Mouse (Mus musculus) testis, postnatal 14 days (tissue): Measurements from ENCODE around the gene Dzip1.

Source experiments
- DNase-seq: peaks from one replicate; pipeline ENCODE4 v3.0.0; 2021; ENCODE audit warnings: low spot score

The Dzip1 gene

DNA sequence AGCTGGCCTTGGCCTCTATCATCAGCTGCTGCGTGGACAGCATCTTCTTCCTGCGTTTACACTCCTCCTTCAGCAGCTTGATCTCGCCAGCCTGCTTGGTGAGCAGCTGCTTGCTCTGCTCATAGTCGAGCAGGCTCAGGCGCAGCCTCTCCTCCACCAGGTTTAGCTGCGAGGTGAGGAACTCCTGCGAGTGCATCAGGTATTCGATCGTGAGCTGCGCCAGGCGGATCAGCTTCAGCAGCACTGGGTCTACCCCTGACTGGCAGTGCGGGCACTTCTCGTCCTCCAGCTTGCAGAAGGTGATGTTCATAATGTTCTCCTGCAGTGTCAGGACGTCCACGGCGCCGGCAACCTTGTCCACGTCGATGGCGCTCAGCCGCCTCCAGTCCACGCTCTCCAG lies 3.0 kb downstream of the Dzip1 start:
- no peak for DNase-seq

DNA sequence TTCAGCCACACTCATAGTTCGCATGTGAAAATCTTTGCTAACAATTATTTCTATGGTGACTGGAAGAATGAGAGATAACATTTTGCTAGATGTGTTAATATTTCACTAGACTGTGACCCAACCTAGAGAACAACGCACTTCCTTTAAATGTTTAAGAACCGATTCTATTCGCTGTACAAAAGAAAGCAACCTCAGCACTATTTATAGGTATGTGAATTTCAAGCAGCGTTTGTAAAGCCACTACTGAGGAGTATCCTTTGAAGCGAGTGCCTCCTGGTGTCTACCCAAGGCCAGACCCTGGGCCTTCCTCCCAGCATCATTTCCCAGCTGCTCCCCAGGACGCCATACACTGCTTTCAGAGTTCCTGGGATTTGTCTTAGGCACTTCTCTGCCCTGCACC lies 4.6 kb downstream of the Dzip1 start:
- no peak for DNase-seq

DNA sequence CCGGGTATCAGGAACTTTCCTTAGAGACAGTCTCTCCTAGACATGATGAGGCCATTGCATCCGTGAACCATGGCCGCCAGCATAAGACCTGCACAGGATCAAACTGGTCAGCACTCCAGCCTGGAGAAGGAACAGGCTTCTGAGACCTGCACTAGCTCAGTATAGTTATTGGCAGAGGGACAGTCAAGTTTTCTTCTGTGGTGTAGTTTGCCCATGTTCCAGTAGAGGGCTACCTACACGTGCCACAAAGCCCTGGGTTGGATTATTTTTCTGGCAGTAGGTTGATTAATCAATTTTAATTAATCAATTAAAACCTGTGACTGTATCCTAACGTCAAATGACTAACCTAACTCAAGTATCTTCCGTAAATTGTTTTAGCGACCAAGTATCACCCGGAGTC lies 6.2 kb downstream of the Dzip1 start:
- DNase-seq = no peak

DNA sequence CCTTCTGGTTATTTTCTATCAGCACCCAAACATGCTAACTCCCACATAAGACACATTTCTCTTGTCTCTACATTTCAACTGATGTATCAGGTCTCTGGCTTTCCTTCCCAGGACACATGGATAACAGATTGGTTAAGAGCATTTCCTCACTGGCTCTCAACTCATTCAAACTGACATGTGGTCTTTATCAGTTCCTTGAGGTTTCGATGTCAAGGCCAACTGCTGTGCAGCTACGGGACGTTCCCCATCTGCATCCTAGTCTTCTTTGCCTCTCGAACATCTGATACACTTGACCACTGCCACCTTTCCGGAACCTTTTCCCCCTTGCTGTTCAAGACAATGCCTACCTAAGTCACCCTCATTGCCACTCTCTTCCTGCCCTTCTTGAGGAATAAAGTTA lies 11.6 kb downstream of the Dzip1 start:
- no peak for DNase-seq

DNA sequence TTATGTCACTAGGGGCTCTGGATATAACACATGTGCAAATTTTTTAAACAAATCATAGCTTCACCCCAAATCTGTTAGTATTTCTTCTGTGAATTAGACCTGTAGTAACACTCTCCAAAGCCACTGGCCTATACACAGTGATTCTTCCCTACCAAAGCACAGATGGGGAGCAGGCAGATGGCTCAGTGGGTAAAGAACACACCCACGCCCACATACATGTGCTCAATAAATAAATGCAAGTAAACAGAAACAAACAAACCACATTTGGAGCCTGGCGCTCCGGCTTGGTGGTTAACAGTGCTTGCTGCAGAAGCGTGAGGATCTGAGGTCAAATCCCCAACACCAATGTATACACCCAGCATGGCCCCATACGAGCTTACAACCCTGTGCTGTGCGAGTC lies 13.7 kb downstream of the Dzip1 start:
- DNase-seq = no peak

DNA sequence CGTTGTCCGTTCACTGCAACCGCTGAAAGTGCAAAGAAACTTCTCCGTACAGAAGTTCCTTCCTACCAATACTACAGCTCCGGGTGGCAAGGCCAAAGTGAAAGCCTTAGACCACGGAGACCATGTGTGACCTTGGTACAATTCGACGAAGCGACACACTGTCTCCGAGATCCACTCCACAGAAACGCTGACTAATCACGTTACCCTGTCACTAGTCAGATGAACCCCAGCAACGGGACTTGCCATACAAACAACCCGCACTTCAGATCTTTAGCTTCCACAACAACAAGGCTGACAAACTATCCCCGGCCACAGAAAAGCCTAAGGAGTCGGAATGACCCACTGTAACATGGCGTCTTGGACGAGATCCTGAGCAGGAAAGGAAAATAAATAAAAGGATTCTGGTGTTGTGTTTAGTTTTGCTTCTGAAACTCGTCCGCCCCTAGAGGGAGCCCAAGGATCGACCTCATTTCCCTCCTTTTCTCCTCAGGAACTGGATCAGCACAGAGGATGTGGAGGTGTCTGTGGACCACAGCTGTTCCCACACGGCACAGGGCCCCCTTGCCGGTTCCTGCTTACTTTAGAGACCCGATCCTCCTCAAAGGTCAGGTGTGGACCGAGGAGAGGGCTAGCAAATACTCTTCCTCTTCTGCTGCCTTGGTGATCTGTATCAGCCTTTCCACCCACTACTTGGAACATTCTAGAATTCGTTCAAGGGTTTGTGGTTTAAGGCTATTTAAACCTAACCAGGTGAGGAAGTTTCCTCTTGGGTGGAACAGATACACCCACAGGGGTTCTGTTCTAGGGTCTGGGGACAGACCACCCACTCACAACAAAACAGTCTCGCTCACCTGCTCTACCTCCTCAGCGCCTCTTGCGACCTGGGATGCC lies 14.7 kb downstream of the Dzip1 start:
- DNase-seq = peak; percentile 24

DNA sequence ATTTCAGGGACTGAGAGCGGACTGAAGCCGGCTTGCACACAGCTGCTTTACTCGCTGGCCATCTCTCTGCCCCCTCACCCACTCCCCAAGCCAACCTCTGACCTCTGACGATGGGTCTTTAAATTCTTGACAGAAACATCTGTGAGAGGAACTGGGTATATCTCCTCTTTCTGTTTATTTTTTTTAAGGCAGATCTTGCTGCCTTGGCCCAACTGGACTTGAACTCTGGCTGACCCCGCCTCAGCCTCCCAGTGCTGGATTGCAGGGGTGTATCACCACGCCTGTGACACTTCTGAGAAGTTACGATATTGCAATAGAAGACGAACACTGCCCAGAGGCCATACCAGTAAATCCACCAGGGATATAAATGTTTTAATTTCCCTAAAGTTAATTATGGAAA lies 15.4 kb downstream of the Dzip1 start:
- no peak for DNase-seq

DNA sequence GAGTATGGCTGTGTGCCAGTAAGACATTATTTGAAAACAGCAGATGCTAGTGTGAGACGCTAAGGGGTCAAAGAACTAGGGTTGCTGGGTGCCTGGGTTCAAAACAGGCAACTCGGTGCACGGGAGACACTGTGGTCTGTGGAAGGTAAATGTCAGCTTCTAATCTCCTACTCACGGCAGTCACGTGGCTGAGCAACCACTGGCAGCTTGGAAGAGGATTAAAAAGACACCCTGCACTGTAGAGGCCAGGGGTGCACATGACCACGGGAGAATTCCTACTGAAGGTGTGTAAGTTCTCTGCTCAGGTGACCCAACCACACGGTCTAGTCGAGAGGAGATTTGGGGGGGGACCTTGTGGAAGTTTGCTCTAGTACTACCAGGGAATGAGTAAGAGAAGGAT lies 17.7 kb downstream of the Dzip1 start:
- DNase-seq = no peak

DNA sequence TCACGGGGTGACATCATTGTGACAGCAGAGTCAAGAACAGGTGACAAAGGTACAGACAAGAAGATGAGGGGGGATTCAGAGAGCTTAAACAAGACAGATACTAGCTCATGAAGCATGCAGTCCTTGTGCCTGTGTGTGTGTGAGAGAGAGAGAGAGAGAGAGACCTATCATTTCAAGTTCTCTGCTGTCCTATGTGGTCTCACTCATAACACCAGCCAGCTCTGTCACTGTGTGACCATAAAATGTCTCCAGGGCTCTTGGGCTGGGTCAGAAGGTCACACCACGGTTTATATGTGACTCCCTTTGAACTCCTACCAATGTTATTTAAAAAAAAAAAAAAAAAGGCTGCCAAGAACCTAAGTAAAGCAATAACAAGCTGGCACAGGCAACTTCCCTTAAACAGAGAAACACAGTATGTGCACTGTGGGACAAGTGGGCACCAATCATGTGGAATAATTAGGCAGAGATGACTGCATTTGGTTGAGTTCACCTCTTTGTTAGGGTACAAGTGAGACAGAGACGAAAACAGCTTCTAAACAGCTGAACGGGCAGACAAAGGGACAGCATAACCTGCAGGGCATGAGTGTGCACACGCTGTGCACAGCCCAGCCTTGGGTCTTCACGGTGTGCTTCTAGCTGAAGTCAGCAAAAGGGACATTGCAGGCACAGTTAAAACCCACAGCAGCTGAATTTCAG lies 21.2 kb downstream of the Dzip1 start:
- no peak for DNase-seq

DNA sequence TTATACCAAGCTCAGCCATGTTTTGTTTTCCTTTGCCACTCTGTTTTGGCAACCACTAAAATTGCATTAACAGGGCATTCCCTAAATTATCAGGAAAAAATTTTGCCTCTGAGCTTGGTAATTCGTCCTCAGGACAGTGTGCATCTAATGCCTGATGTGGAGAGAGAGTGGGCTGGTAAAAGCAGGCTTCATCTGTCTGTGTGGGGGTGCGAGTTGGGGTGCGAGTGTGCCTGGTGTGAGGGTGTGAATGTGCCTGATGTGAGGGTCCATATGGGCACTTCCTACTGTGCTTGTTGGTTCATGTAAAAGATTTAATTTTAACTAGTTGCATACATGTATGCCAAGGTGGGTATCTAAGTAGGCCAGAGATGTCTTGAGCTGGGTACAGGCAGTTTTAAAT lies 21.9 kb downstream of the Dzip1 start:
- DNase-seq = no peak

DNA sequence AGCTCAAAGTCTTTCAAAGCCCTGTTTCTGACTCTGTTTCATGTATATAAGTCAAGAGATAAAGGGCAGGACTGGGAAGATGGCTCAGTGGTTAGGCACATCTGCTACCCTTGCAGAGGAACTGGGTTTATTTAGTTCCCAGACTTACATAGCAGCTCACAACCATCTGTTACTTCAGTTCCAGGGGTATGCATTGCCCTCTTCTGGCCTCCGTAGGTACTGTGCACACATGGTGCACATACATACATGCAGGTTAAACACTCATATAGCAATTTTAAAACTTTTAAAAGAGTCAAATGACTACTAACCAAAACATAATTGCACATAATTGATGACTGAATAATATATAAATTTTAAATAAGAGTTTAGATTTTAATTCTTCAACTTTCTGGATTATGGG lies 24.3 kb downstream of the Dzip1 start:
- DNase-seq = no peak

DNA sequence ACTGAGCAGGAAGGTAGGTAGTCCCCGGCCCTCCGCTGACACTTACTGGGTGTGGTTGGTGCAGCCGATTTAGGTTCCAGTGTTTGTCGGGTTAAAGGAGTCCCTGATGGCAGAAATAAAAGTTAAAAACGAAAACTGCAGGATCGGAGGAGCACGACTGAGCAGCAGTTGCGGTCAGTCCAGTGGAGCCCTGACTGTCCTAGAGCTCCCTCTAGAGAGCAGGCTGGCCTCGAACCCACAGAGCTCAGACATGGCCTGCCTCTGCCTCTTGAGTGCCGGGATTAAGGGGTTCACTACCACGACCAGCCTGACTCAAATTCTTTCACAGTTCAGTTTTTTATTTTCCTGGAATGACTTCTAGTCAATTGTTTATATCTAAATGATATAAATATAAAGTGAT lies 25.3 kb downstream of the Dzip1 start:
- no peak for DNase-seq

DNA sequence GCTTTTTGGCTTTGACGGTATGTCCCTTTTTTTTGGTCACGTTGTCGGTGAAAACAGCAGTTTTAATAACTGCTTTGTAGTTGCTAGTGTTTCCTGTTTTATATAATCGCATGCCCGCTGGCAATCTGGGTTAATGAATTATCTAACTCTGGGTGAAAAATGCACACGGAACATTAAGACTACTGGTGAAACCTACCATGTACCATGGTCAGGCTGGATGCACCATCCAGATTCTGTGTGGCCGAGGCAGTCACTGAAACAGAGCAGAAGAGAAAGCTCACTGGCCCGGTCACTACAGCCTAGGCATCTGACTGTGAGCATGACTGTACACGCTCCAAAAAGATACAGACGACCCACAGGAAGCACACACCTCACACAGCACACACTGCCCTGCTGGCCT lies 29.6 kb downstream of the Dzip1 start:
- no peak for DNase-seq

DNA sequence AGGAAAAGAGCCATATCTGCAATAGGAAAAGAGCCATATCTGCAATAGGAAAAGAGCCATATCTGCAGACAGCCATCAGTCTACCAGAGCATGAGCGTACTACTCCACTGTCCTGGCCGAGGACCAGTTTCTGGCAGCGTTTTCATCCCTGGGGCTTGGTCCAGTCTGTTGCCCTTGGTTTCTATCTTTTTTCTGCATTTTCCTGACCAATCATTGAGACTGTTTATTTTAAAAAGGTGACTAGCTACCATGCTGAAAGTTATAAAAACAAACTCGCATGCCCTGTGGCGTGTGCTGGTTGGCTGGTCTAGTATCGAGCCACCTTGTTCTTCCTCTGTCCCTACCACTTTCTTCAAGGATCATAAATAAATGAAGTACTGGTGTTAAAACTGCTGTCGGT lies 30.0 kb downstream of the Dzip1 start:
- DNase-seq = no peak

DNA sequence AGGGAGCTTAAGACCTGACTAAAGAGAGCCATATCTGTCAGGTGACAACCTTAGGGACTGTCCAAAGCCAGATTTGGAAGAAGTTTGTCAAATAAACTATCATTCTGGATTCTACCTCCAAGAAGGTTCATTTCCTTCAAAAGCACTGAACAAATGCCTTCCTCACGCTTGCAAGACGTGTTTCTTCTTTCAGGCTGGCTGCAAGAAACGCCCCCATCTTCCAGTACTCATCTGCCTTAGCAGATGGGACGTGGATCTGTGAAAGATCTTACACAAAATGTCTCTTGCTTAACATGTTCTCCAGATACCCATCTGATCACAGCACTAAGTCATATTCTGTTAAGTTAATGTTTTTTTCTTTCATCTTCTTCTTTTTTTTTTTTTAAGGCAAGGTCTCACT lies 35.2 kb downstream of the Dzip1 start:
- no peak for DNase-seq

DNA sequence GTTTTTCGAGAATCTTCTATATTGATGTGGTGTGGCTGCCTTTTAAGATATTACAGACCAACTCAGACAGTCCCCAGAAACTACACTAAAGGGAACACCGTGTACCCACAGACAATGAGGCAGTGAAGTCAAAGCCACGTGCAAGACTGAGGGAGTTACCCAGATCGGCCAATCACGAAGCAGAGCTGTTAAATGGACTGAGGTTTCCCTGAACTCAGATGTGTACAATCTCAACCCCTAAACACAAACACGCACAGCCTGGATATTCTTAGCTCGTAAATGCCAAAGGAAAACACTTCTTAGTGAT lies 41.1 kb downstream of the Dzip1 start:
- DNase-seq = no peak

DNA sequence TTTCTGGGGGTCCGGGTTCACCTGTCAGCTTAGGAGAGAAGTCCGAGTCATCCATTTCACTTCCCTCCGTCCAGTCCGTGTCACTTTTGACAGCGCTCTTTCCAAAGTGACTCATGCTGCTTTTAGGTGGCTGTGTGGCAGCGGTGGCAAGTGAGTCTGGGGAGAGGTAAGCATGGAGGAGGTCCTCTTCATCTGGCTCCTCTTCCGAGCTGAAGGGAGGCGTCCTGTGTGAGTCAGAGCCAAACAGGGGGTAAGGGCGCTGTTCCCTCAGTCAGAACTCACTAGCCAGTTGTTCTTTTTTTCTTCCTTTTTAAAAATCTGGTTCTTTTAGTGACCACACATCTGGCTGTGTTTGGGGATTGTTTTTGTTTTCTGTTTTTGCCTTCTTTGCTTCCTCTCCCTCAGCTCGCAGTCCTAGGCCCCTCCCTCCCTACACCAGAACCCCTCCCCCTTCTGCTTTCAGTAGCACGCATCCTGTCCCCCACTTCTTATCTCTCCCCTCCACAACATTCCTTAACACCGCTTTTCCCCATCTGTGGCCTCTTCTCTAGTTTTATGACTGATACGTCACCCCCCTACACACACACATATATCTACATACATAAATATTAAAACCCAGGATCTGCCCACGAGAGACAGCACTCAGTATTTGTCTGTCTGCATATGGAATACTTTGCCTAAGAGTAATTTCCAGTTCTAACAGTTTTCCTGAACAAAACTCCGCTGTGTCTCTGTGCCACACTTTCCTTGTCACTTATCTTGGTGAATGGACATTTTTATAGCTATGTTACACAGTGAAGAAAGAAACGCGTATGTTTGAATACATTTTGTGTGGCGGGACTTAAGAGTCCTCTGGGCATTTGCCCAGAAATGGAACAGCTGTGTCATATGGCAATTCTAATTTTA lies 41.7 kb downstream of the Dzip1 start:
- DNase-seq = no peak

DNA sequence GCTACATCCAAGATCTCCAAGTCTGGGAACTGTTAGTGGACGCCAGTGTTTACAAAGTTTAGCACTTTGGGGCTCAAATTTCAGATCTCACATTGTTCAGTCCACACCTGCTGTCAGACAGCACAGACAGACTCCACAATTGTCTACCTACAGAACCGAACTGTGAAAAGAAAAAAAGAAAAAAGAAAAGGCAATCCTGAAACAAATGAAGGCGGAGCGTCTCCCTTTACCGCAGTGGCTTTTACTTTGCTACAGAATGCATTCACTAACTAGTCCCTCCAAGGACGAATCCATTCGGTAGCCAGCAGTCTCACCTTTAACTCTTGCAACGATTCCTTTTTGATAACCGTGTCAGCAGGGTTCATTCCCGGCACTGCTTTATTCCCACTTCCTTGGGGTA lies 44.6 kb downstream of the Dzip1 start:
- no peak for DNase-seq

DNA sequence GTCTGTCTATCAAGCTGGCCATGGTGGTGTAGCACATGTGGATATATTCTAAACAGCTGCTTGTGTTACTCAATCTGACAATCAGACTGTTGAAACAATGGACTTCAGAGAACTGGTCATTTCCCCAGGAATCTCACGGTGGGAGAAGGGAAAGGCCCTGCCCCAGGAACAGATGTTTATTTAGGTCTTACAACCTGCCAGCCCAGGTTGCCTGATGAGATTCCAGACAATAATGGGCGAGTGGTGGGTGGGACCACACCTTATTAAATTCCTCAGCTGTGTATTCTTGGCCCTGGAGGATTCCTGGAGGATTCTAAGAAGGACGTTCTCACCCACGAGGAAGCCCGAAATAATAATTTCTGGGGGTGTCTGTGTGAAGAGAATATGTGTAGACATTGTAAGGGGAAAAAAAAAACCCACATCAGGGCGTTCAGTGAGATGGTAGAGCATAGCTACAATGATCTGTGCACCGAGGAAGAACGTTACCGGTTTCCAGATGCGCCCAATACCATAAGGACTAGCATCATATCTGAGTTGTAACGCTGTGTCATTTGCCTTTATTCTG lies 46.8 kb downstream of the Dzip1 start:
- no peak for DNase-seq

DNA sequence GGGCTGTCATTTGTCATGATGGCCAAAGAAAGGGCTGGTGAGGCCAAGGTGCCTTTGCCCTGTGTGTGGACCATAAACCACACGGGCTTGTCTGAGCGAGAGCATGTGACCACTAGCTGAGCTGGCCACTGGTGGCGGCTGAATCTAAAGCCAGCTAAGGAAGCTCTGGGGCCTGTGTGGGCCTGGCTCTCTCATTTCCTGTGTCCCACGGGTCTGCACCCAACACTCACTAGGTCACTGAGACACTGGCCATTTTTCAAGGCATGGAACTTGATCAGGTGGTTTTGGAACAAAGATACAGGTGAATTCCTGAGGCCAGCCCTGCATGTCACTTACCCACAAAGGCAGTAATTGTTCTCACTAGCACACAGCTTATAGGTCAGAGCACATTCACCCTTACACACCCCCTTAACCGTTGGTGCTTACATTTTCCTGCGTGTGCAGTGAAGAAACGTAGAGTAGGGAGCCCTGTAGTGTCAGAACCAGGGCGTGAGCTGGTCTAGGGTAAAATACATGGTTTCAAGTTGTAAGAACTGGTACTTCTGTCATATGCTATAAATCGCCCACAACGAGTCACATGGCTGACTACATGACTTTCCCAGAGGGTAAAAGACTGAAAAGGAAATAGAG lies 50.4 kb downstream of the Dzip1 start:
- no peak for DNase-seq

DNA sequence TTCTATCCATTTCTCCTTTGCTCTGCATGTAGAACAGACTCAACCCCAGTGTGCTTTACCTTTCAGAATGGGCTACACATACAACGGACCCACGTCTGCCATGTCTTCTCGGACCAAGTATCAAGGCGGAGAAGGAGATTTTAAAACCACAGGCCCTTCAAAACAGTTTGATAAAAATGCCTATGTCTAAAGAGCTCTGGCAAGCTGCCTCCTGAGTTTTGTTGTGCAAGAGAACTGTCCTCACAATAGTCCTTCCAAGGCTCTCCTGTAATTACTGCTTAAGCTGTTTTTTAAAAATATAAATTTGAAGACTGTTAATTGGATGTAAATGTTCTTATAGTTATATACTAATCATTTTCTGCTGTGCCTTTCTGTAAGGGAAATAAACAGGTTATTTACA lies 51.1 kb downstream of the Dzip1 start:
- no peak for DNase-seq

DNA sequence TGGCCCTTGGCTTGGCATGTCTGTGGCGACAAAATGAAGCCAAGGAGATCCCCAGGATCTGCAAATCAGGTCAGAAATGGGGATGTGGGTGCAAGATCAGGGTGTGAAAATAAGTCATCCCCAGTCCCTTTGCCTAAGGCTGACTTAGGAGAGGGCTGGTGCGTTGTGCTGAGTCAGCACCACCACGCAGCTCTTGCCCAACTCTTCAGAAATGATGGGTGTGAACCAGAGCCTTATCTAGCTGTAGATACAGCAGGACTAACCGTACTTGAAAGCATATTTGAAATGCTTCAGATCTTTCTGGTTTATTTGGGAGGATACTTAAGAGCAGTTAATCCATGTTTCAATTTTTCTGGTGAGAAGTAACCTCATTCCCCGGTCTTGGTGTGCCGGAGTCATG lies 55.5 kb downstream of the Dzip1 start:
- DNase-seq = no peak
